Mouse (Mus musculus): Measurements from ENCODE around the gene Sgce. TPM values are rescaled to one million over a fixed set of nuclear protein-coding genes. Genes with fewer than 3 reads are reported as not detected.

Gene Sgce
- total RNA-seq, 2 experiments from 2014 or later = 70.9 to 72.3 TPM

DNA sequence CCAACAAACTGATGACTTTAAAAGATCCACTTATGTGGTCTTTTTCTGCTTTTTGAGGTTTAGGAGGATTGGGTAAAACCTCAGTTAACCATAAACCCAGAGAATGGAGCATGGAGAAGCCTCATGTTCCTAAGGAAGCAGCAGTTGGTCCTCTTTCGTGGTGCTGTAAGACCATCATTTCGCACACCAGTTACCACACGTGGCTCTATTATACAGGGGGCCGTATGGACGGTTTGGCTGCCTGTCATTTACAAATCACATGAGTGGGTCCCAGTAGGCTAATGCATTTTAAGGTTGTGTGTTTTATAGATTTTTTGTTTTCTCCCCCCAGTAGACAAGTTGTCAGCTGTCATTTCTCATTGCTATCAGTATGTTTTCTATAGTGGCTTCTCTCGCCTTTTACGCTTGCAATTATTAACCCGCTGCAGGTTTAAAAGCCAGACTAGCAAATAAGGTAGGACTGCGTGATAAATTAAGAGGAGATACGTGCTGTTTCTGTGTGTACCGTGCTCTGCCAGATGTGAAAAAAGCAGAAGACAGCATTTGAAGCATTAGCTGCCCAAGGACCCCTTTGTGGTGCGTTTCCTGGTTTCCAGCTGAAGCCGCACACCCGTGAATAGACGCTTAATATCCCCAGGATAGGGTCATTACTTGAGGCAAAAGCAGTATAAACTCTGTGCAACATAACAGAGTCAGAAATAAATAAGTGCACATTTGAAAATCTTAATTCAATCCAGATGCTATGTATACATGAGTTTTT is 22.8 kb downstream of the Sgce start:
- no peak for DNase-seq (ENCODE audit: low spot score in 2 of 2)

DNA sequence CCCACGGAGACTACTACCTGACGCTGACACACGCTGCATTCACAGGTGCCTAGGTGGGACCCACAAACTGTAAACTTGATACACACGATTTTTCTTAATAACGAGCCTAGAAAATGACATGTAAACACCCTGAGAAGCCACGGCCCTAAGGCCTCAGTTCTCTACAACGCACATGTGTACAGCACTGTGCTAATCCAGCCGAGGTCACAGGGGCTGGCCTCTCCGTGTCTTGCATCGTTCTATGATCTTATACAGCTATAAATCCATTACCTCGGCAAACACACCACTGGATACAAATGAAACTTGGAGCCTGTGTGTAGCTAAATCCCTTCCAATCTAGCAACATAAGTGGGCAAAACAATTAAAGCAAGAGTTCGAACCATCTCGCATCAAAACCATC is 24.3 kb downstream of the Sgce start:
- DNase-seq (ENCODE audit: low spot score in 2 of 2) = no peak

DNA sequence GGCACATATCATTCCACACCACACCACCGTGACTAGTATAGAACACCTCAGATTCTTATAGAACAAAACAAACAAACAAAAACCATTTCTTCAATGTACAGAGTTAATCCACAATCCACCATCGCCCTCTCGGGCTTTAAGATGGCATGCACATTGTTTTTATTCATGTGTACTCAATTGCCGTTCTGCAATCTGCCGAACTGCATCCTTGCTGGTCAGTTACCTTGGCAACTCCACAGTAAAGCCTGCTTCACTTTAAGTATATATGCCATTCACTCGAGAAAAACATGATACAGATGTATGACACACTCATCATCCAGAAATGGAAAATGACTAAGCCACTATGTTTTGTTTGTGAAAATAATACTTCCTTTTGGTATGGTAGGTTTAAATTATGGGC is 24.9 kb downstream of the Sgce start:
- no peak for DNase-seq (ENCODE audit: low spot score in 2 of 2)

DNA sequence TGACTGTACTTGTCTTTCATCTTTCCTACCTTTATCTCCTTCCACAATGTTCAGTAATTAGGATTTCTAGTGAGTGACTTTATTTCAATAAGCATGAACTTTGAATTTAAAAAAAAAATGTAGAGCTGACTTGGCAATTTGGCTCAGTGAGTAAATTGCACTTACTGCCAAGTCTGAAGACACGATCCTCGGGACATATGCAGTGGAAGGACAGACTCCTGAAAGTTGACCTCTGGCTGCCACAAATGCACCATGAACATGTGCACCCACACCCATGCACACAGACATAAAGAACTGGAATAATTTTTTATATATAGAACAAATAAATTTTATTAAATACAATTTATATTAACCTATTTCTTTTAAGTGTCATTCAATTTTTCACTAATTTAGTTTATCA is 29.7 kb downstream of the Sgce start:
- DNase-seq (ENCODE audit: low spot score in 2 of 2) = no peak

DNA sequence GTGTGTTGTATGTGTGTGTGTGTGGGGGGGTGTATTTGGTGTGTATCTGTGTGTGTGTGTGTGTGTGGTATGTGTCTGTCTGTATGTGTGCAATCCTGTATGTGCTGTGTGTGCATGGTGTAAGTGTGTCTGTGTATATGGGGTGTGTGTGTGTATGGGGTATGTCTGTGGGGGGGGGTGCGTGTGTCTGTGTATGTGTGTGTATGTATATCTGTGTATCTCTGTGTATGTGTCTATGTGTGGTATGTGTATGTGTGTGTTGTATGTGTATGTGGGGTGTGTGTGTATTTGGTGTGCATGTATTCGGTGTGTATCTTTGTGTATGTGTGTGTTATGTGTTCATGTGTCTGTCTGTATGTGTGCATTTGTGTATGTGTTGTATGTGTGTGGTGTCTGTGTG is 30.8 kb downstream of the Sgce start:
- DNase-seq (ENCODE audit: low spot score in 2 of 2) = no peak

DNA sequence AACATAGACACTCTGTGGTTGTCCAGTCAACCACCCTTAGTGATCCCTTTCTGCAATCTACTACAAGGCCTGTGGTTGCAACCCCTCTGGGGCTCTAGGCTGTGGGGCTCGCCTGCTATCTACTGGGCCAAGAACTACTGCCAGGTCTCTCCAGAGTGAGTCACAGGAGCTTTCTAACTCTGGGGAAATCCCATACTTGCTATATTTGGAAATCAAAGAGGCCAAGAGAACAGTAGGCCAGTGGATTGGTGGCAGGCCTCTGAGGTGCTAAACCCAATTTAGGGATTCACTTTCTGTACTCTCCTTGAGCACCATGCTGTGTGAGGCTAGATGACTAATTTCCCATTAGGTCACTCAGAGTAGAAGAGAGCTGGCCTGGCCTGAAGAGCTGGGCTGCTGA is 38.0 kb downstream of the Sgce start:
- peak in 1 of 2 experiments; percentile 34 for DNase-seq (ENCODE audit: low spot score in 2 of 2)

DNA sequence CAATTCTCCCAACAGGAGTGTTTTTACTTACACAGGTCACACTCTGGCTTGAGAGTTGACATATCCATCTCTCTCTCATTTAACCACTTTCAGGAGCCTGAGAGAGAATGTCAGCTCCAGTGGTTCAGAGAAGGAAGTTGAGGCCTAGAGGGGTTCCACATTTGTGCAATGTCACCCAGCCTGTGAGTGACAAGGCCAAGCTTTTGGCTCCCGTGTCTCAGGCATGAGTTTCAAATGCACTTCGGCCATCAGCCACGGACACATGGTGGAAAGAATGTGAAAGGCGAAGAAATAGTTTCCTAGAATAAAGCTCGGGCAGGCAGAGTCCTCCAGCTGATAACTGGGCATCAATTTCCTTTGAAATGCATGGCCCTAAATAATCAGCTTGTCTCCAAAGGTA is 40.6 kb downstream of the Sgce start:
- DNase-seq (ENCODE audit: low spot score in 2 of 2) = no peak

DNA sequence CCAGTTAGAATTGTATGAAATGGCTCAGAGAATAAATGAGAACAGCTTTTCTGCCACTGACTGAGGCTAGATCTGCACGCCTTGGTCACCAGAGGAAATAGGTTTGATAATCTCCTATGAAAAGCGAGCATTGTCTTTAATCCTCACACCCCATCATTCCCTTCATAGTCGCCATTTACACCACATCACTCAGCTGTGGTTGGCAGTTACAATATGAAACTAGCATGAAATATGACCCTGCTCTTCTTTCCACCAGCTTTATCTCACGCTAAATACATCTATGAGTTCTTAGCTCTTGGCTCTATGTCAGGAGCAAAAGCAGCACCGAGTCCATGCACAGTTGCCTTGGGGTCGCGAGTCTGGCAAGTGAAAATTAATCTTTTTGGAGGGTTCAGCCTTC is 43.1 kb downstream of the Sgce start:
- DNase-seq (ENCODE audit: low spot score in 2 of 2) = no peak

DNA sequence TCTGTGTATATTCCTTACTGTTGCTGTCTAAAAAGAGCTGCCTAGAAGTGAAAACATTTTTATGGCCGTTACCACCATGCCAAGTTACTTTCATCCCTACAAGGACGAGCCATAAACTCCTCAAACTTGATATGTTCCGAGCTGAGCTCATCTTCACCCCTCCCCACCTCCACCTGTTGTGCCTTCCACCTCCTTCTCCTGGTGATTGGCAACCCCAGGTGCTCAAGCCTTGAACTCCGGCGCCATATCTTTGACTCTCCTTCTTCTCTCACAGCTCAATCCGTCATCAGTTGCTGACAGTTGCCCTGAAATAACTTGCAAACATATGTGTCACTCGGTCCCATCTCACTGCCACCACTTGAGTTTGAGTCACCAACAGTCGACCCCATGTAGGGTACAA is 45.4 kb downstream of the Sgce start:
- no peak for DNase-seq (ENCODE audit: low spot score in 2 of 2)

DNA sequence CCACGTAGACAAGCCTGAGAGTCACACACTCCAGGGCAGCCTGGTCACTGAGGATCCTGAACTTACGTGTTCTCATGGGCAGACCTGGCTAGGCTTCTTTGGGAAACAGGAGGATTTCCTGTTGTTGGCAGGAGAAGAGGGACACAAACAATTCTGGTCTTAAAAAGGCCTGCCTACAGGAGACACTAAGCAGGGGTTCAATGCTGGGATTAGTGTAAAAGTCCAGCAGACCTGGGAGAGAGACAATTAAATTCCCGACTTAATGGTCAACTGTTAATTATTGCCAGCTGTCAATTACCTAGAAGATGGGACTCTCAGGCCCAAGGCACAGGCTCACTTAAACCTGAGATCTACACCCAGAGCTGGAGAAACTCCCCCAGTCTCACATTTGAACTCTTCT is 51.2 kb downstream of the Sgce start:
- no peak for DNase-seq (ENCODE audit: low spot score in 2 of 2)

DNA sequence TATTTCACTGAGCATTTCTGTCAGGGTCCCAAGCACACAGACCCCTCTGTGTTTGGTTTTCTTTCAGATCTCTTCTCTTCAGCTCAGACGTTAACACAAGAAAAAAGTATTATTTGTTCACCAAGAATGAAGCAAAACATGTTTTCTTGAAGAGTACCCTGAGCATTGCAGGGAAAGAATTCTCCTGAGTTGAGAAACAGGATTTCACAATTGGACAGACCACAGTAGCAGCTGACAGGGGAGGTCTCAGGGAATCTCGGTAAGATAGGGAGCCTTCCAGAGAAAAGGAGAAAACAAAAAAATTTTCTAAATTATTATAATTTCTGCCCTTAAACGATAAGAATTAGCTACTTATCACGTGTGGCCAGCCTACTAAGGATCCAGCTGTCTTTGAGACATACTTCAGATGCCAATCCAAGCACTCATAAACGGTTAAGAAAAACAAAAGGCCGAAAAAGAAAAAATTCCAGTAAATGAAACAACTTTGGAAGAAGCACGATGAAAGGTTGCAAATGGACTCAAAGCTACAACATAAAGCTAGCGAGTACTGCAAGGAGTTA is 52.3 kb downstream of the Sgce start:
- DNase-seq (ENCODE audit: low spot score in 2 of 2) = no peak

DNA sequence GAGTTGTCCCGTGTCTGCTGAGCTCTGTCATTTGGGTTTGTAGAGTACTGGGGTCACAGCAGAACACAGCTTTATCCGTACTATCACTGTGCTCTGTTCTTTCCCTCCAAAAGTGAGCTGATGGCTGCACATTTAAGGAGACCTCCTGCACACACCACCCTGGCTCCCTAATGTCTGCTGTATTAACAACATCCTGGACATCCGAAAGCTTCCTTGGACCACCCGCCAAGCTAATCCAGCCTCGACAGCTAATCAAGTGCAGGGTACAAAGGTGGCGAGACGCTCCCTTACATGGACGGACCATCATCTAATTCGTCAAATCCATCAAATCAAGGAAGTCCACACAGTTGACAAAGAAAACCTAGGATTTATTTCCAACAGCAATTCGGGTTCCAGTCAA is 53.5 kb downstream of the Sgce start:
- no peak for DNase-seq (ENCODE audit: low spot score in 2 of 2)

DNA sequence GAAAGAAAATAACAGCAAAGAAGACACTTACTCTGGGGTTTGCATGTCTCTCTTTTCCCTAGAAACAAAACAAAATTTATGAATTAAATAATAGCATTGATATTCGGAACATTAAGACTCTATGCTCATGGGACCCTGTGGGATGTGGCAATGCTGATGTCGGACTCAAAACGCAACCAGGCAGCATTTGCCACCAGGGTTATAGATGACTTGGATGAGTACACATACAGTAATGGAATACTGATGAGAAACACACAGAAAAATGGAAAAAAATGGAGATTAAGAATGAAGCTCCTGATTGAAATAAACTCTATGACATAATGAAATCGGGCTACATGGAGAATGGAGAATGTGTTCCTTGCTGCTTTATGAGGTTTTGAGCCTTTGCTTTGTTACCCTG is 56.6 kb downstream of the Sgce start:
- DNase-seq (ENCODE audit: low spot score in 2 of 2) = no peak

DNA sequence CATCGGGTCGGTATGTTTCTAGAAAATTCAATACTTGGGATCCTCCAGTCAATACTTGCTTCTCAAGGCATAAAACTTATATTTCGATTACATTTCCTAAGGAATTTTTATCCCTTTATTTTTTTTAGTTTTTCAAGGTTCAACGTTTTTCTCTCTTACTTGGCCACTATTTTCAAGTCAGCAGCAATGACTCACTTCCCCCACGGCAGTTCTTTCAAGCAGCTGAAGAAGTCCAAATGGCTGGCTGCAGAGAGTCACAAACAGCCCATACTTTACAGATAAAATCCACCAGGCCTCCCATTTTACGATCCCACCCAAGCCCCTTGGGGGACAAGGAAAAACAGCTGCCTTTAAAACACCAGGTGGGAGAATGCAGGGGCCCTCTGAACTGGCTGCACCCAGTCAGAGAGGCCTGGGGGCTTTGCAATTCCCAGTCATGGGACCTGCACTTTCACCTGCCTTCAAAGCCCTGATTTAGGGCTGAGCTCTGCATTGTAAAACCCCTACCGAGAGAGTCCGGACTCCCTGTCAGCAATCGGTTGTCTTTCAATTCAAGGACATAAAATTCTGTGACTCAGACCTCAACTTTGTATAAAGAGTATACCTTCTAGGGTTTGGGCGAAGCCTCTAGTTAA is 62.2 kb downstream of the Sgce start:
- no peak for DNase-seq (ENCODE audit: low spot score in 2 of 2)

DNA sequence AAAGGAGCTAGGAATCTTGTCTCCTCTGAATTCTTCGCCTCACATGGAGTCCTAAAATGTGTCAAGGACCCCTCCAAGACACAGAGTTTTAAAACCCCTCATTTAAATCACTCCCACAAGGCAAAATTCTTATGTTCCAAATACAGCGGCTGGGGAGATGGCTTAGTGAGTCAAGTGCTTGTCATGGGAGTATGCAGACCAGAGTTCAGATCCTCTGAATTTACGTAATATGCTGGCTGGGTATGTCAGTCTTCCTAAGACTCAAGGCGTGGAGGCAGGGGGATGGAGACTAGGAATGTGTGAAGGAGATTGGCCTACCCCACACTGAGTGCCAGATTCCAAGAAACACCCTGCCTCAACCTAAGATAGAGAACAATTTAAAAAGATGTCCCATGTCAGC is 66.4 kb downstream of the Sgce start:
- no peak for DNase-seq (ENCODE audit: low spot score in 2 of 2)

DNA sequence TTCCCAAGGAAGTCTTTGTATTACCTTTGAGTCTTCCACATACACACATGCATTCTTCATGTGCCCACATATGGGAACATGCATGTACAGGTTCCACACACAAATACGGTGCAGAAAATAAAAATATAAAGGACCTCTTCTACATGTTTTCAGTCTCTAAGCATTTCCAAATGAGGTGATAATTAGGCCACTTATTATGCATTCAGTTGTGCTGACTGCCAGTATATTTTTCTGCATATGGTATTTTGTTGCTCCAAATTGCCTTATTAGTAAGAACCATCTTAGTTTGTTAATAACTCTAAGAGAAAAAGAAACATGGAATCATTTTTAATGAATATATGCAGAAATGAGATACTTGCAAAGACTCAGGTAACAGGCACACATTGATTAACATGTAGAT is 67.0 kb downstream of the Sgce start:
- no peak for DNase-seq (ENCODE audit: low spot score in 2 of 2)

DNA sequence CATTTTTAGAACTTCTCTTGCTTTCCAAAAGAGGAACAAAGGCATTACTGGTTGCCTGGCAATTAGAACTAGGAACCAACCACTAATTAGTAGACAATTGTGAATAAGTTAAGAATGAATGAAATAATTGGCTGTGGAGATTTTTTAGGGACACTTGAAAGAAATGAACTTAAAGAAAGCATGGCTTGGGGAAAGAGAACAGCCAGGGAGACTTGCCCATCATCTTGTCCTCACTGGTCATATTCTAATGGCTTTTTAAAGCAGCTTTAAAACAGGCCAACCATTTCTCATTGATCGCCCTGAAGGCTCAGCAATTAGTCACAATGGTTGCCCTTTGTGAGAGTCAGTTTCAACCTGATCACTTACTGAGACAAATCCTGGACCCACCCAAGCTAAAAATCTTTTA is 69.6 kb downstream of the Sgce start:
- DNase-seq (ENCODE audit: low spot score in 2 of 2) = no peak

DNA sequence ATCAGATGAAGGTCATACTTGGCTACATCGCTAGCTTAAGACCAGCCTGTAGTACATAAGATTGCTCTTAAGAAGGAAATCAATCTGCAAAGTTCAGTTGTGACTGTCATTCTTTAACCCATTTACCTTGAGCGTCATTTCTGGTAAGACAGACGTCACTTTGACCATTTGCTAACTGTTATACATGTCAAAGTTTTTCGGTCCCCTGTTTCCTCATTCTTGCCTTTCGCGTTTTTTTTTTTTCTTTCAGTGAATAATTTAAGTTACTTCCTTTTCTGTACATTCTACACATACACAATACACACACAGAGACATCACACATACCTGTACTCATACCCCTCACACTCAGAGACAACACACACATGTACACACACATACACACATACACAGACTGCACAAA is 81.9 kb downstream of the Sgce start:
- no peak for DNase-seq (ENCODE audit: low spot score in 2 of 2)

DNA sequence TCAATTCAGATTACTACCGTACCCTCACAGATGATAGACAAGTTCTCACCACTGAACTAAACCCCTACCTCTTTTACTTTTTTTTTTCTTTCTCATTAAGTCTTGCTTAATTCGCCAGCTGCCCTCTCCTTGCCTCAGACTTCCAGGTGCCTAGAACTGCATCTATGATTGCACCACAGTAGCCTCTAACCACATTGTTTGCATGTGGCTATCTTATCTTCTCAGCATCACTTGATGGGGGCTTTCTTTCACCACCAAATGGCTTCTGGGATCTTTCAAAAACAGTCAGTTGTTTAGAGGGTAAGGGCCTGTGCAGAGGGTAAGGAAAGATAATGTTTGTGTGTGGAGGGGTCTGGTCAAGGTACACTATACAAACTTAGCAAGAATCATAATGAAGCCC is 82.7 kb downstream of the Sgce start:
- no peak for DNase-seq (ENCODE audit: low spot score in 2 of 2)

DNA sequence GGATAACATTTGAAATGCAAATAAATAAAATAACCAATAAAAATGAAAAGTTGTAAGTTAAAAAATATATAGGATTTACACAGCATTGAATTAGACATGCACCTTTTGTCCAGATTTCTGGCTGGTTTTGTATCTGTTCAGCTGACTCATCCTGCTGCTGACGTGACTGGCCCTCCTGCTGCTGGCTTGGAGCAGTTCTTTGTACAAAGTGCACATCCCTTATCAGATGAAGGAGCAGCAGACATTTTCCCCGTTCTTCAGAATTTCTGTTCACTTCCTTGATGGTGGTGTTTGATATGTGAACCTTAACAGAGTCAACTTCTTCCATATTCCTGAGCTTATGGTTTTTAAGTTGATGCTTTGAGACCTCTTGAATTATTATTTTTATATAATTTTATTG is 83.5 kb downstream of the Sgce start:
- DNase-seq (ENCODE audit: low spot score in 2 of 2) = no peak

DNA sequence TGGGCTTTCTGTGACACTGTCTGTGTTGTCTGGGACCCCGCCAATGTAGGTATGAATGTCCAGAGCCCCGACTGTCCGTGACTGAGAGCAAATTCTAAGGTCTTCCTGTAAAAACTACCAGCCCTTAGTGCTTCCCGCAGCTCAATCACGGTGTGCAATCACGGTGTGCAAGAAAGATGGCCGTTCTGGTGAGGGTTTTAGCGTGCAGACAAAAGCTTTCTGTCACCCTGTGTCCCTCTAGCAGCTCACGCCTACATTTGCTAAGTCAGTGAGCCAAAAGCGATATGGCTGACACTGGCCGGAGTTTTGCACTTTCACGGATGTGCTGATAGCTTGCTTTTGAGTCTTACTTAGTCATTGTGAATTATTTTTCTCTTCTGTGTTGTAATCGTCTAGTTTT is 88.1 kb downstream of the Sgce start:
- DNase-seq (ENCODE audit: low spot score in 2 of 2) = no peak

DNA sequence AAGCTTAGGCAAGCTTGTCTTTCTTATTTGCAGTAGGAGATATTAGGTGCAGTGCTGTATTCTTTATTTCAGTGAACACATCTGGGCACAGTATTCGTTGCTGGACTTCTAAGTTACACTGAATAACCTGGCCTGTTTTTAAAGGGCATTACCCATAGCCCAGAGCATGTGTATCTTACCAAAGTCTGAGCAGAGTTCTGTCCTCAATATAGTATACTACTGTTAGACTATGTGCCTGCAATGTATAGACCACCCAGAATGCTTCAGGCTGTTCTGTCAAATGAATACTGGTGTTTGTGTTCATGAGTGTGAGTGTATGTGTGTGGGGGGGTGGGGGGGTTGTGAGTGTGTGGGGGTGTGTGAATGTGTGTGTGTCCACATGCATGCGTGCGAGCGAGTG is 91.1 kb downstream of the Sgce start:
- no peak for DNase-seq (ENCODE audit: low spot score in 2 of 2)

DNA sequence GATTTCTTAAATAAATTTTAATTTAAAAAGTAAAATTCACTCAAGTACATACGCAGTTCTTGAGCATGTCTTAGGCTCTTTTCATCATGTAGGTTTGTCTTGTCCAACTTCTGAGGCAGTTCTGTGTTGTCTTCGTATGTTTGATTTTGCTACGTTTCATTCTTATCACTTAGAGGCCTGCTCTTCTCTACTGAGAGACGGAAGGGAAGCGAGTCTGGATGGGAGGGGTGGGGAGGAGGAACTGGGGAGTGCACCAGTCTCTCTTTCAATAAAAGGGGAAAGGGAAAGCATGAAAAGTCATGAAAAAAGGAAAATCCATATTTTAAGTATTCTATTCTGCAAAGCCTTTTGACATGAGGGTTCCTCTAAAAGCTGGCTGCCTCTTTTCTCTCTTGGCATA is 91.5 kb downstream of the Sgce start:
- DNase-seq (ENCODE audit: low spot score in 2 of 2) = no peak
